Mouse (Mus musculus) neural tube, embryonic 13.5 days (tissue): ENCODE measurements around the gene Otos. TPM values are rescaled to one million over a fixed set of nuclear protein-coding genes. Genes with fewer than 3 reads are reported as not detected.

Experiments
- ATAC-seq: fragments of 200-750 bp; cut with Nextera tagmentation; 2 replicates; pipeline ENCODE4 v1.8.0; 2017; ENCODE audit warnings: low read depth, mild to moderate bottlenecking, moderate TSS enrichment, moderate library complexity
- H3K27ac ChIP-seq: fragments of 300-500 bp; sonication (generic); replicated peaks from 2 replicates; pipeline ENCODE4 v1.5.1; 2015; ENCODE audit warnings: moderate library complexity, mild to moderate bottlenecking, inconsistent platforms
- H3K27me3 ChIP-seq: fragments of 300-500 bp; sonication (generic); 2 replicates; pipeline ENCODE4 v1.6.1; 2015; ENCODE audit warnings: mild to moderate bottlenecking, inconsistent platforms
- H3K36me3 ChIP-seq: fragments of 300-500 bp; sonication (generic); 2 replicates; pipeline ENCODE4 v1.6.1; 2015; ENCODE audit warnings: mild to moderate bottlenecking, inconsistent platforms
- H3K4me1 ChIP-seq: fragments of 300-500 bp; sonication (generic); replicated peaks from 2 replicates; pipeline ENCODE4 v1.6.1; 2015; ENCODE audit warnings: inconsistent platforms
- H3K4me2 ChIP-seq: fragments of 300-500 bp; sonication (generic); 2 replicates; pipeline ENCODE4 v1.6.1; 2015; ENCODE audit warnings: inconsistent platforms, mild to moderate bottlenecking, moderate library complexity
- H3K4me3 ChIP-seq: fragments of 300-500 bp; sonication (generic); 2 replicates; pipeline ENCODE4 v1.5.1; 2015; ENCODE audit warnings: mild to moderate bottlenecking, inconsistent platforms
- H3K9ac ChIP-seq: fragments of 300-500 bp; sonication (generic); 2 replicates; pipeline ENCODE4 v1.6.1; 2015; ENCODE audit warnings: moderate library complexity, mild to moderate bottlenecking, inconsistent platforms
- H3K9me3 ChIP-seq: fragments of 300-500 bp; sonication (generic); 2 replicates; pipeline ENCODE4 v1.6.1; 2016; ENCODE audit warnings: inconsistent platforms
- WGBS: fragments of 180-500 bp; shearing (Covaris S2); methylation state at CpG from one replicate; pipeline ENCODE4 v1.1.7; 2015; 5-methylcytosine and 5-hydroxymethylcytosine counted together
- polyA plus RNA-seq: library from polyadenylated mRNA; unstranded; fragments of >200 nt; fragmentation: Nextera tagmentation; extraction: Ambion mirVana; gene quantifications from 2 replicates; pipeline ENCODE4 v1.2.1, GENCODE M21; 2015

Otos gene
- polyA plus RNA-seq, 1 experiment from 2014 or later = not detected

DNA sequence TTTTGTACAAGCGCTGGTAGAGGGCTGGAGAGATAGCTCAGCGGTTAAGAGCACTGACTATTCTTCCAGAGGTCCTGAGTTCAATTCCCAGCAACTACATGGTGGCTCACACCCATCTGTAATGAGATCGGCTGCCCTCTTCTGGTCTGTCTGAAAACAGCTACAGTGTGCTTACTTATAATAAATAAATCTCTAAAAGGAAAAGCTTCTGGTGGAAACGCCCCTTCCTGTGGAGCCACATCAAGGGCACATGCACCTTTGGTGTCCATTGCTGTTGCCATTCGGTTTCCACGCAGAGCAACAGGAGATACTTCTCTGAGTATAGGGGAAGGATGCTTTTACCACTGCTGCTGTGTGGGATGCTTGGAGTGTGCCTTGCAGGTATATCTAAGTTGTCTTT lies 15.7 kb downstream of the Otos start:
- H3K4me2 ChIP-seq = no peak overlapping the region
- H3K9ac ChIP-seq = no peak overlapping the region
- no peaks in the 10 kb centered on the region; the same call in 1 of the 2 replicates for H3K4me1 ChIP-seq
- no peak overlapping the region for H3K4me3 ChIP-seq
- H3K27ac ChIP-seq = no peak overlapping the region
- ATAC-seq = no peak
- WGBS = 67% methylated on average over 6 of the region's 6 CpGs
- no peaks in the 10 kb centered on the region for H3K9me3 ChIP-seq
- H3K36me3 ChIP-seq = peaks cover 26% of the 10 kb centered on the region
- no peaks in the 10 kb centered on the region for H3K27me3 ChIP-seq

DNA sequence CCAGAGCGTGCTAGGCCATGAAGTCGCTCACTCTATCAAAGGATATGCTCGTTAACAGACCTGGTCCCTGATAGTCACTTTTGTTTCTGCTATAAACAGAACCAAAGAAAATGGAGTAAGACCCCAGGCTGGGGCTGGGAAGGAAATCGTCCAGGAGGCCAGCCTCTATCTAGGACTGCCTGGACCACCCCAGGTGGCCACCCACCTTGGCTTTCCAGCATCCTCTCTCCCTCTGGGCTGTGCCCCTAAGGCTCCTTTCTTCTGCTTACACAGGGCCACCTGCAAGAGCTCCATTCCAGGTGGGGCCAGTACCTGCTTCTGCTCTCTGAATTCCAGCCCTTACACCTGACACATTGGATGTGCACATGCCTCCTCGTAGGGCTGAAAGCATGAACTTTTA lies 16.4 kb downstream of the Otos start:
- Histone ChIP-seq H3K9me3 (no peaks in the 10 kb centered on the region), H3K9ac (no peak overlapping the region), H3K4me3 (no peak overlapping the region), H3K4me2 (no peak overlapping the region), H3K4me1 (no peaks in the 10 kb centered on the region; the same call in 1 of the 2 replicates), H3K27me3 (no peaks in the 10 kb centered on the region), H3K36me3 (peaks cover 19% of the 10 kb centered on the region), H3K27ac (no peak overlapping the region)
- ATAC-seq = no peak
- WGBS = 79% methylated on average over 5 of the region's 5 CpGs

GRCm38 (mm10) chr1:92628227-92628626 lies 20.4 kb downstream of the Otos start:
- ATAC-seq = no peak
- no peaks in the 10 kb centered on the region for H3K27me3 ChIP-seq
- 64% methylated on average over 4 of the region's 4 CpGs for WGBS

DNA sequence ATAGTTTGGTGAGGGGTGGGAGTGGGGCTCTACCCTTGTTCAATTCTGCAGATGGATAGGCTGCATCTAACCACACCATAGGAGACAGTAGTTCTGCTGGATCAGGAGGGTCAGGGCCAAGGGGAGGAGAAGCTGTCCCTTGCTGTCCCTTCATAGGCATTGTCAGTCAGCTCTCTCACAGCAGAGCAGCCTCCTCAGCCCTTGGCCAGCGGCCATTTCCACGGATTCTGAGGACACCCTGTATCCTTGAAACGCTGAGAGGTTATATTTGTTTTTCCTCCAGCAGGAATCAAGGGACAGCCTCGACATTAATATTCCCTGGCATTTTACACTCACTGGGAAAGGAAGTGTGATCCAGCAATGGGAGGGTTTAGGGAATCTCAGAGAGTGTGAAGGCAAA lies 30.3 kb downstream of the Otos start:
- Histone ChIP-seq H3K27ac (no peak overlapping the region), H3K36me3 (no peaks in the 10 kb centered on the region), H3K4me2 (no peak overlapping the region), H3K4me1 (no peaks in the 10 kb centered on the region), H3K4me3 (no peak overlapping the region), H3K27me3 (0 out of 2 replicates have a peak, but pooled peaks cover 5% of the 10 kb centered on the region), H3K9me3 (no peaks in the 10 kb centered on the region), H3K9ac (no peak overlapping the region)
- 69% methylated on average over 4 of the region's 4 CpGs for WGBS
- ATAC-seq = no peak

More at GRCm38 (mm10) chr1:92628227-92628626, 20.4 kb downstream of the Otos start:
- Histone ChIP-seq H3K4me3 (no peak overlapping the region), H3K4me1 (no peaks in the 10 kb centered on the region), H3K36me3 (no peaks in the 10 kb centered on the region), H3K9ac (no peak overlapping the region), H3K27ac (no peak overlapping the region), H3K9me3 (no peaks in the 10 kb centered on the region), H3K4me2 (no peak overlapping the region)

GRCm38 (mm10) chr1:92617488-92617887 lies 31.2 kb downstream of the Otos start, which contains the start of gene Olfr12:
TSS of gene Olfr12 (plus strand) at chr1:92617788.
- Histone ChIP-seq H3K9me3 (no peaks in the 10 kb centered on the region), H3K9ac (no peak within 1 kb of the TSS), H3K36me3 (no peaks in the 10 kb centered on the region), H3K27me3 (0 out of 2 replicates have a peak, but pooled peaks cover 5% of the 10 kb centered on the region), H3K27ac (no peak within 1 kb of the TSS), H3K4me3 (no peak within 1 kb of the TSS), H3K4me1 (no peaks in the 10 kb centered on the region), H3K4me2 (no peak within 1 kb of the TSS)
- WGBS = 54% methylated on average over 2 of the region's 2 CpGs
- no peak for ATAC-seq

- Histone ChIP-seq H3K36me3 (no peaks in the 10 kb centered on the region), H3K27ac (no peak overlapping the region), H3K4me3 (no peak overlapping the region), H3K4me1 (no peaks in the 10 kb centered on the region), H3K4me2 (no peak overlapping the region), H3K9me3 (no peaks in the 10 kb centered on the region), H3K27me3 (peaks cover 14% of the 10 kb centered on the region; the same call in 1 of the 2 replicates), H3K9ac (no peak overlapping the region)
- no peak for ATAC-seq
- 84% methylated on average over 1 of the region's 1 CpGs for WGBS
Observed at GRCm38 (mm10) chr1:92616046-92616445, 32.6 kb downstream of the Otos start.

DNA sequence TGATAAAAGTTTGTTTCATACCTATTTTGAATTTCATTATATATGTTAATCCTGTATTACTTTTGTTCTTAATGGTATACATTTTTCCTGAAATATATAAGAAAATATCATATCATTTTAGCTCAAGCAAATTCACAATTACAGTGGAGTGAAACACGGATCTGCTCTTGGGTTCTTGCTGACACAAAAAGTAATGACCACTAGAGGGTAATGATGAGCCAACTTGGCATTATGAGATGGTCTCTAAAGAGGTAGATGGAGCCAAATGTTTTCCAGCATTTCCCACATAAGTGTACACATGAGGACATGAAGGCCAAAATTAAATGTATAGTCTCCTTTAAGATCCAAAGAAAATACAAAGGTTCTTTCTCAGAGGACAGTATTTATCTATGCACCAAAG lies 34.1 kb downstream of the Otos start:
- Histone ChIP-seq H3K4me1 (no peaks in the 10 kb centered on the region), H3K4me3 (no peak overlapping the region), H3K27ac (no peak overlapping the region), H3K4me2 (no peak overlapping the region), H3K36me3 (no peaks in the 10 kb centered on the region), H3K9ac (no peak overlapping the region), H3K9me3 (no peaks in the 10 kb centered on the region), H3K27me3 (peaks cover 9% of the 10 kb centered on the region; the same call in 1 of the 2 replicates)
- 13% methylated on average over 1 of the region's 1 CpGs for WGBS
- ATAC-seq = no peak

DNA sequence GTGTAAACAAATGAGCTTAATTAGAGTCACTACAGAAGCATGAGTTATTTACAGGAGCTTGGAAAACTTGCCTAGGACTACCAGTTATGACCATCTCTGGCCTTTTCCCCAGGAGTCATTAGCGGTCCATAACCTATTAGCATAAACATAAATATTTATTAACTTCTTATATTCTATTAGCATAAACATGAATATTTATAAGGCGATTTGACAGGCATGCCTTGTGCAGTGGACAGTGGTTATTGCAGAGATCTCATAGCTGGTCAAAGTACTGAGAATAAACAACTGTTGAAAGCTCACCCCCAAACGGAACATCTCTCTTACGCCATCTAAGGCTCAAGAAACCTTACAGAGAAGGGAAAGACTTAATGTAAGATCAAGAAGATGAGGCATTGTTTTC lies 35.5 kb downstream of the Otos start:
- no peaks in the 10 kb centered on the region for H3K4me1 ChIP-seq
- no peaks in the 10 kb centered on the region for H3K36me3 ChIP-seq
- peaks cover 9% of the 10 kb centered on the region; the same call in 1 of the 2 replicates for H3K27me3 ChIP-seq
- no peak overlapping the region for H3K4me2 ChIP-seq
- no peak overlapping the region for H3K9ac ChIP-seq
- H3K9me3 ChIP-seq = no peaks in the 10 kb centered on the region
- ATAC-seq = no peak
- WGBS = 44% methylated on average over 4 of the region's 4 CpGs
- H3K27ac ChIP-seq = no peak overlapping the region
- no peak overlapping the region for H3K4me3 ChIP-seq

DNA sequence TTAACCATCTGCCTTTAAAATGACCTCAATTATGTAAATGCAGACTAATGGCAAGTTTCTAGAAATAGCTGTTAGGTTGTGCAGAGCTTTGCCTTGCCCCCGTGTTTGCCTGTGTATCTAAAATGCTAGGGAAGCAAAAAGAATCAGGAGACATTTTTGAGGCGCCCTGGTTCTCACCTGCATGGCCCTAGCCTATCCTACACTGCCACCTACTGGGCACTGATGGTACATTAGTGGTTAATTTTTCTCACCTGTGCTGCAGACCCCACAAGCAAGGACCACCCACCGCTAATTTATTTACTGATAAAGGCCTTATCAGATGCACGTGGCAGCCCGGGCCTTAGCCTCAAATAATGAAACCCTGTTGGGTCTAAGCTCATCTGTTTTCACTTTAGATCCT lies 37.6 kb downstream of the Otos start:
- no peak for ATAC-seq
- no peak overlapping the region for H3K4me2 ChIP-seq
- H3K27ac ChIP-seq = no peak overlapping the region
- H3K4me1 ChIP-seq = no peaks in the 10 kb centered on the region
- H3K4me3 ChIP-seq = no peak overlapping the region
- no peaks in the 10 kb centered on the region for H3K9me3 ChIP-seq
- no peak overlapping the region for H3K9ac ChIP-seq
- H3K36me3 ChIP-seq = no peaks in the 10 kb centered on the region
- peaks cover 9% of the 10 kb centered on the region; the same call in 1 of the 2 replicates for H3K27me3 ChIP-seq
- WGBS = 9% methylated on average over 5 of the region's 5 CpGs

GRCm38 (mm10) chr1:92607711-92608110 lies 40.9 kb downstream of the Otos start:
- WGBS = 76% methylated on average over 4 of the region's 4 CpGs
- Histone ChIP-seq H3K9me3 (no peaks in the 10 kb centered on the region), H3K9ac (no peak overlapping the region), H3K27ac (no peak overlapping the region), H3K4me2 (no peak overlapping the region), H3K4me1 (no peaks in the 10 kb centered on the region), H3K36me3 (no peaks in the 10 kb centered on the region), H3K27me3 (peaks cover 9% of the 10 kb centered on the region; the same call in 1 of the 2 replicates), H3K4me3 (no peak overlapping the region)
- ATAC-seq = no peak

GRCm38 (mm10) chr1:92605482-92605881 lies 43.2 kb downstream of the Otos start, which contains the start of gene Olfr1410:
TSS of gene Olfr1410 (plus strand) at chr1:92605782.
- H3K36me3 ChIP-seq = no peaks in the 10 kb centered on the region
- H3K27ac ChIP-seq = no peak within 1 kb of the TSS
- WGBS = 79% methylated on average over 1 of the region's 1 CpGs
- no peak within 1 kb of the TSS for H3K4me2 ChIP-seq
- H3K9me3 ChIP-seq = no peaks in the 10 kb centered on the region
- no peak within 1 kb of the TSS for H3K9ac ChIP-seq
- no peak within 1 kb of the TSS for H3K4me3 ChIP-seq
- ATAC-seq = no peak
- H3K27me3 ChIP-seq = no peaks in the 10 kb centered on the region
- no peaks in the 10 kb centered on the region for H3K4me1 ChIP-seq

DNA sequence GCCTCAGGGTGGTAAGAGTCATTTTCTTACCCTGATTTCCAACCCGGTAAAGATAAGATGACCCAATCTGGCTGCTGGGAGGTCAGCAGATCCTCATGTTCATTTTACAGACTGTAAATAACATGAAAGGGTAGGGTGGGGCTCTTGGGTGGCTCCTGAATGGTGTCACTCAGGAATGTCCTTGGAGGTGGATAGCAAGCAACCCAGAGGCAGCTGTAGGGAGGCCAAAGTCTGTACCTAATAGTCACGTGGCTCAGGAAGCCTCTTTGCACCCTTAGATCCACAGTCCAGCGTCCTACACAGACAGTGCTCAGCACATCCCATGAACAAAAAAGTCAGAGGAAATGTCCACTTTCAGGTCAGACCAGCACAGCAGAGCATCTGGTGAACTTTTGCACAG lies 52.6 kb downstream of the Otos start:
- 81% methylated on average over 3 of the region's 3 CpGs for WGBS
- Histone ChIP-seq H3K27me3 (no peaks in the 10 kb centered on the region), H3K4me1 (no peaks in the 10 kb centered on the region), H3K27ac (no peak overlapping the region), H3K9ac (no peak overlapping the region), H3K36me3 (no peaks in the 10 kb centered on the region), H3K4me3 (no peak overlapping the region), H3K9me3 (no peaks in the 10 kb centered on the region), H3K4me2 (no peak overlapping the region)
- no peak for ATAC-seq
